Mouse (Mus musculus): Measurements from ENCODE around the gene Nr1i2. TPM values are rescaled to one million over a fixed set of nuclear protein-coding genes. Genes with fewer than 3 reads are reported as not detected.

Nr1i2 gene
- polyA plus RNA-seq, 1 experiment from 2014 or later, result not detected

DNA sequence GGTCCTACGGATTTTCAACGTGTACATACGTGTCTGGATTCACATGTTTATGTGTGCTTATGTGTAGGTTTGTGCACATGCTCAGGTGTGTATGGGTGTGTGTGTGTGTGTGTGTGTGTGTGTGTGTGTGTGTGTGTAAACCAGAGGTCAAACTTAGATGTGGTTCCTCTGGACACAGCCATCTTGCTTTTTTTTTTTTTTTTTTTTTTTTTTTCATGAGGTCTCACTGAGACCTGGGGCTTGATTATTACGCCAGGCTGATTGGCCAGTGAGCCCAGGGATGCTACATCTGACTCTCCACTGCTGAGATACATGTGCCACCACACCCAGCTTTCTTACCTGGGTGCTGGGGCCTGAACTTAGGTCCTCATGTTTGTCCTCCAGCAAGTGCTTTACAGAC lies 24.5 kb upstream of the Nr1i2 start:
- DNase-seq (ENCODE audit: low spot score) (no peak), ATAC-seq (ENCODE audit: low read depth) (no peak)
- H3K4me1 ChIP-seq (ENCODE audit: control insufficient read depth, insufficient read depth, low read length), result 0 out of 2 replicates have a peak, but pooled peaks cover 4% of the 10 kb centered on the region
- WGBS, result 86% methylated on average over 4 of the region's 4 CpGs
- H3K4me2 ChIP-seq (ENCODE audit: low read depth, low read length), result no peak overlapping the region
- H3K27ac ChIP-seq (replicated peaks; ENCODE audit: low read depth, low read length), result no peak overlapping the region
- no peaks in the 10 kb centered on the region for H3K9me3 ChIP-seq (ENCODE audit: control insufficient read depth, low read length)
- H3K4me3 ChIP-seq (ENCODE audit: low read depth, low read length), result no peak overlapping the region
- H3K27me3 ChIP-seq (replicated peaks; ENCODE audit: control insufficient read depth, insufficient read depth, low read length), result no peaks in the 10 kb centered on the region
- H3K9ac ChIP-seq (ENCODE audit: low read depth, low read length), result no peak overlapping the region
- no peaks in the 10 kb centered on the region for H3K36me3 ChIP-seq (ENCODE audit: control insufficient read depth, insufficient read depth, low read length)

- Histone ChIP-seq H3K9me3 (ENCODE audit: control insufficient read depth, low read length) (no peaks in the 10 kb centered on the region), H3K36me3 (ENCODE audit: control insufficient read depth, insufficient read depth, low read length) (no peaks in the 10 kb centered on the region), H3K27ac (replicated peaks; ENCODE audit: low read depth, low read length) (no peak overlapping the region), H3K4me3 (ENCODE audit: low read depth, low read length) (no peak overlapping the region), H3K9ac (ENCODE audit: low read depth, low read length) (no peak overlapping the region), H3K4me1 (ENCODE audit: control insufficient read depth, insufficient read depth, low read length) (0 out of 2 replicates have a peak, but pooled peaks cover 4% of the 10 kb centered on the region), H3K27me3 (replicated peaks; ENCODE audit: control insufficient read depth, insufficient read depth, low read length) (no peaks in the 10 kb centered on the region), H3K4me2 (ENCODE audit: low read depth, low read length) (no peak overlapping the region)
- no peak for ATAC-seq (ENCODE audit: low read depth)
- 77% methylated on average over 9 of the region's 9 CpGs for WGBS
- no peak for DNase-seq (ENCODE audit: low spot score)
Observed at GRCm38 (mm10) chr16:38318492-38318891, 23.9 kb upstream of the Nr1i2 start.

GRCm38 (mm10) chr16:38308195-38308594 lies 13.6 kb upstream of the Nr1i2 start:
- DNase-seq (ENCODE audit: low spot score) (no peak), ATAC-seq (ENCODE audit: low read depth) (no peak)
- no peaks in the 10 kb centered on the region for H3K27me3 ChIP-seq (replicated peaks; ENCODE audit: control insufficient read depth, insufficient read depth, low read length)
- H3K4me3 ChIP-seq (ENCODE audit: low read depth, low read length), result no peak overlapping the region
- H3K9ac ChIP-seq (ENCODE audit: low read depth, low read length), result no peak overlapping the region
- H3K36me3 ChIP-seq (ENCODE audit: control insufficient read depth, insufficient read depth, low read length), result no peaks in the 10 kb centered on the region
- no peaks in the 10 kb centered on the region for H3K9me3 ChIP-seq (ENCODE audit: control insufficient read depth, low read length)
- H3K4me1 ChIP-seq (ENCODE audit: control insufficient read depth, insufficient read depth, low read length), result peaks cover 7% of the 10 kb centered on the region; the same call in 1 of the 2 replicates
- H3K27ac ChIP-seq (replicated peaks; ENCODE audit: low read depth, low read length), result no peak overlapping the region
- WGBS, result 79% methylated on average over 11 of the region's 11 CpGs
- H3K4me2 ChIP-seq (ENCODE audit: low read depth, low read length), result no peak overlapping the region

GRCm38 (mm10) chr16:38307651-38308050 lies 13.0 kb upstream of the Nr1i2 start:
- H3K4me3 ChIP-seq (ENCODE audit: low read depth, low read length), result no peak overlapping the region
- no peaks in the 10 kb centered on the region for H3K36me3 ChIP-seq (ENCODE audit: control insufficient read depth, insufficient read depth, low read length)
- H3K4me1 ChIP-seq (ENCODE audit: control insufficient read depth, insufficient read depth, low read length), result peaks cover 7% of the 10 kb centered on the region; the same call in 1 of the 2 replicates
- no peak overlapping the region for H3K4me2 ChIP-seq (ENCODE audit: low read depth, low read length)
- no peaks in the 10 kb centered on the region for H3K9me3 ChIP-seq (ENCODE audit: control insufficient read depth, low read length)
- no peak overlapping the region for H3K27ac ChIP-seq (replicated peaks; ENCODE audit: low read depth, low read length)
- 44% methylated on average over 7 of the region's 7 CpGs for WGBS
- no peak overlapping the region for H3K9ac ChIP-seq (ENCODE audit: low read depth, low read length)
- H3K27me3 ChIP-seq (replicated peaks; ENCODE audit: control insufficient read depth, insufficient read depth, low read length), result no peaks in the 10 kb centered on the region
- no peak for DNase-seq (ENCODE audit: low spot score)
- peak; percentile 22; the same call in 1 of the 2 replicates for ATAC-seq (ENCODE audit: low read depth)

- Histone ChIP-seq H3K4me2 (ENCODE audit: low read depth, low read length) (no peak overlapping the region), H3K9me3 (ENCODE audit: control insufficient read depth, low read length) (no peaks in the 10 kb centered on the region), H3K27ac (replicated peaks; ENCODE audit: low read depth, low read length) (no peak overlapping the region), H3K4me1 (ENCODE audit: control insufficient read depth, insufficient read depth, low read length) (peaks cover 8% of the 10 kb centered on the region; the same call in 1 of the 2 replicates), H3K4me3 (ENCODE audit: low read depth, low read length) (no peak overlapping the region), H3K36me3 (ENCODE audit: control insufficient read depth, insufficient read depth, low read length) (no peaks in the 10 kb centered on the region), H3K9ac (ENCODE audit: low read depth, low read length) (no peak overlapping the region), H3K27me3 (replicated peaks; ENCODE audit: control insufficient read depth, insufficient read depth, low read length) (no peaks in the 10 kb centered on the region)
- WGBS, result 22% methylated on average over 5 of the region's 5 CpGs
- DNase-seq (ENCODE audit: low spot score) (no peak), ATAC-seq (ENCODE audit: low read depth) (peak; percentile 18; the same call in 1 of the 2 replicates)
Observed at GRCm38 (mm10) chr16:38307221-38307605, 12.6 kb upstream of the Nr1i2 start.

GRCm38 (mm10) chr16:38306571-38307220 lies 12.1 kb upstream of the Nr1i2 start:
- 36% methylated on average over 18 of the region's 18 CpGs for WGBS
- Histone ChIP-seq H3K4me2 (ENCODE audit: low read depth, low read length) (no peak overlapping the region), H3K27me3 (replicated peaks; ENCODE audit: control insufficient read depth, insufficient read depth, low read length) (no peaks in the 10 kb centered on the region), H3K4me3 (ENCODE audit: low read depth, low read length) (no peak overlapping the region), H3K27ac (replicated peaks; ENCODE audit: low read depth, low read length) (no peak overlapping the region), H3K9me3 (ENCODE audit: control insufficient read depth, low read length) (no peaks in the 10 kb centered on the region), H3K4me1 (ENCODE audit: control insufficient read depth, insufficient read depth, low read length) (peaks cover 12% of the 10 kb centered on the region; the same call in 1 of the 2 replicates), H3K36me3 (ENCODE audit: control insufficient read depth, insufficient read depth, low read length) (no peaks in the 10 kb centered on the region), H3K9ac (ENCODE audit: low read depth, low read length) (no peak overlapping the region)
- ATAC-seq (ENCODE audit: low read depth) (no peak), DNase-seq (ENCODE audit: low spot score) (no peak)

GRCm38 (mm10) chr16:38304460-38305194 lies 10.0 kb upstream of the Nr1i2 start:
- ATAC-seq (ENCODE audit: low read depth), result no peak
- Histone ChIP-seq H3K4me3 (ENCODE audit: low read depth, low read length) (no peak overlapping the region), H3K36me3 (ENCODE audit: control insufficient read depth, insufficient read depth, low read length) (no peaks in the 10 kb centered on the region), H3K9me3 (ENCODE audit: control insufficient read depth, low read length) (no peaks in the 10 kb centered on the region), H3K9ac (ENCODE audit: low read depth, low read length) (no peak overlapping the region), H3K4me2 (ENCODE audit: low read depth, low read length) (peak overlapping the region; percentile 29; the same call in 1 of the 2 replicates), H3K4me1 (ENCODE audit: control insufficient read depth, insufficient read depth, low read length) (peaks cover 12% of the 10 kb centered on the region; the same call in 1 of the 2 replicates), H3K27me3 (replicated peaks; ENCODE audit: control insufficient read depth, insufficient read depth, low read length) (no peaks in the 10 kb centered on the region), H3K27ac (replicated peaks; ENCODE audit: low read depth, low read length) (no peak overlapping the region)
- peak; percentile 20 for DNase-seq (ENCODE audit: low spot score)
- WGBS, result 65% methylated on average over 17 of the region's 17 CpGs

DNA sequence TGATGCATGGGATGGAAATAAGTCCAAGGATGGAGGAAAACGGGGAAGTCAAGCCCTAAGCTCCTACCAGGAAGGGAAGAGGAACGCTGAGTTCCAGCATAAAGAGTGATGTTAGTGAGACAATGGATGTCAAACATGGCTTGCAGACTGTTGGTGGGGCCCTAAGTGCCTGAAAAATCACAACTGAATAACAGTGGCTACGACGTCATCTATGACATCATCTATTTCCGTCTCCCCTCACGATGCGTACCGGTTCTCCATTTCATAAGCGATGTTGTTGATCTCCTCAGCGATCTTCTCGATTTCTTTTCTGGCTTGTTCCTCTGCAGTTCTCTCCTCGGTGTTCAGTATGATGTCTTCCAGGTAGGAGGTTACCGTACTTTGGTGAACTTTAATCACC lies 7.7 kb upstream of the Nr1i2 start:
- WGBS, result 84% methylated on average over 13 of the region's 13 CpGs
- ATAC-seq (ENCODE audit: low read depth) (no peak), DNase-seq (ENCODE audit: low spot score) (no peak)
- no peak overlapping the region for H3K27ac ChIP-seq (replicated peaks; ENCODE audit: low read depth, low read length)
- H3K4me3 ChIP-seq (ENCODE audit: low read depth, low read length), result no peak overlapping the region
- peaks cover 9% of the 10 kb centered on the region; the same call in 1 of the 2 replicates for H3K4me1 ChIP-seq (ENCODE audit: control insufficient read depth, insufficient read depth, low read length)
- no peak overlapping the region for H3K4me2 ChIP-seq (ENCODE audit: low read depth, low read length)
- H3K9me3 ChIP-seq (ENCODE audit: control insufficient read depth, low read length), result no peaks in the 10 kb centered on the region
- no peaks in the 10 kb centered on the region for H3K27me3 ChIP-seq (replicated peaks; ENCODE audit: control insufficient read depth, insufficient read depth, low read length)
- no peak overlapping the region for H3K9ac ChIP-seq (ENCODE audit: low read depth, low read length)
- no peaks in the 10 kb centered on the region for H3K36me3 ChIP-seq (ENCODE audit: control insufficient read depth, insufficient read depth, low read length)
